Mouse (Mus musculus): ENCODE results near the gene Lrrc20. TPM values are rescaled to one million over a fixed set of nuclear protein-coding genes. Genes with fewer than 3 reads are reported as not detected.

Lrrc20 gene
- polyA plus RNA-seq, 1 experiment from 2014 or later: 5.1 TPM

DNA sequence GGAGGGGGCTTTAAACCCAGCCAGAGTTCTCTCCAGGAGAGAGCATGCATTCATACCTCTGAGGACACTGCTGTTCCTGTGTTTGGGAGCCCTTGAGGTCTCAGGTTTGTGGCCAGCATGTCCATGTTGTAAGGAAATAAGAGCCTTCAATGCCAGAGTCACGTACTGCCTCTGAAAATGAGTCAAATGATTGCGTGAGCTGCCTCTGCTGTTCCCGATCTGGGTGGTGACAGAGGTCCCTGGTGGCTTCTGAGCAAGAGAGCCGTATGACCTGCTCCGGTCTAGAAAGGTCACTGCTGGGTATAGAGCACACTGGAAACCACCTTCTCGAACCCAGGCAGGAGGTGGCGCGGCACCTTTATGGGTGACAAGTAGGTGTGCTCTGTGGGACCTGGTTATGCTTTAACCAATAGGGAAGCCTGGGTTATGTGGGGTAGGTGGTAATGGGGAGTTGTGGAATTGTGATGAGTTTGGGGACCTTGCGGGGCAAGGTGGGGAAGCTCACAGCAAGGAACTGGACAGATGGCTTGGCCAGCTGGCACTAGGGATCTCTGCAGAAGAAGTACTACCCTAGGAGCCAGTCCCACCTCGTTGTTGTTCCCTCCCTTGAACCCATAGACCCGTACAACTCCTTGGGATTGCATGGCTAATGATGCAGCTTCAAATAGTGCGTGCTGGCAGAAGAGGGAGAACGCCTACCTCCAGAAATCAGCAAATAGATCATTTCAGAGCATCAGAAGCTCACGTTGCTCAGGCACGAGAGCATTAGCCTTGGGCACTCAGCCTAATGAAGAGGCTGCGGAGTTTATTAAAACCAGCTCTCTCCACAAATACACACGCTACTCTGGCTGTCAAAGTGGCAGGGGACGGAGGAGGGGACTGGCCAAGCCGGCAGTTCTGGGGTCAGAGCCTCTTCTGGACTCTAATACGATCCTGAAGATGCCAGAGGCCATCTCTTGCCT lies 24.2 kb downstream of the Lrrc20 start:
- no peak overlapping the region for H3K27ac ChIP-seq (ENCODE audit: low read length)
- WGBS (ENCODE audit: insufficient replicate concordance): 78% methylated on average over 20 of the region's 20 CpGs
- no peak overlapping the region for H3K4me3 ChIP-seq (ENCODE audit: low read depth, low read length)
- no peaks in the 10 kb centered on the region for H3K4me1 ChIP-seq (ENCODE audit: control insufficient read depth, low read depth, low read length)
- ATAC-seq (ENCODE audit: low read depth): no peak
- H3K9ac ChIP-seq (ENCODE audit: low read depth, low read length): no peak overlapping the region
- H3K36me3 ChIP-seq (ENCODE audit: control insufficient read depth, insufficient read depth): no peaks in the 10 kb centered on the region
- H3K9me3 ChIP-seq (replicated peaks; ENCODE audit: control insufficient read depth, low read length): no peaks in the 10 kb centered on the region
- H3K27me3 ChIP-seq (ENCODE audit: control insufficient read depth, insufficient read depth, low read depth, low read length): no peaks in the 10 kb centered on the region
- H3K4me2 ChIP-seq (ENCODE audit: low read depth, low read length): no peak overlapping the region

DNA sequence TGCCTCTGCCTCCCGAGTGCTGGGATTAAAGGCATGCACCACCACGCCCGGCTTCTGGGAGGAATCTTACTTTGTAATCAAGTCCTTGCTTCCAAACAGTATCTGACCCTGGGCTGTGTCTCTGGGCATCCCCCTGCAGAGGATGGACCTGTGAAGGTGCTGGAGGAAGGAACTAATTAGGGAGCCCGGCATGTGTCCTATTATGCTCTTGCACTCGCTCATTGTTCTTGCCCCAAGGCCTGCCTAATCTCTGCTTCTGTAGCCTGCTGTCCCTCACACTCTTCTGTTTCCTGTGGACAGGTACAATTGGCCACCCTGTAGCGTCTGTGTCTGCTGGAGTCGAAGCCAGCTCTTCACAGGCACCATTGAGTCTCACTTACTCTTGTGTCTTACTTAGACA lies 25.2 kb downstream of the Lrrc20 start:
- Histone ChIP-seq H3K36me3 (ENCODE audit: control insufficient read depth, insufficient read depth) (no peaks in the 10 kb centered on the region), H3K9ac (ENCODE audit: low read depth, low read length) (no peak overlapping the region), H3K4me3 (ENCODE audit: low read depth, low read length) (no peak overlapping the region), H3K27me3 (ENCODE audit: control insufficient read depth, insufficient read depth, low read depth, low read length) (no peaks in the 10 kb centered on the region), H3K4me2 (ENCODE audit: low read depth, low read length) (no peak overlapping the region), H3K4me1 (ENCODE audit: control insufficient read depth, low read depth, low read length) (no peaks in the 10 kb centered on the region), H3K9me3 (replicated peaks; ENCODE audit: control insufficient read depth, low read length) (no peaks in the 10 kb centered on the region), H3K27ac (ENCODE audit: low read length) (no peak overlapping the region)
- 74% methylated on average over 7 of the region's 7 CpGs for WGBS (ENCODE audit: insufficient replicate concordance)
- no peak for ATAC-seq (ENCODE audit: low read depth)

DNA sequence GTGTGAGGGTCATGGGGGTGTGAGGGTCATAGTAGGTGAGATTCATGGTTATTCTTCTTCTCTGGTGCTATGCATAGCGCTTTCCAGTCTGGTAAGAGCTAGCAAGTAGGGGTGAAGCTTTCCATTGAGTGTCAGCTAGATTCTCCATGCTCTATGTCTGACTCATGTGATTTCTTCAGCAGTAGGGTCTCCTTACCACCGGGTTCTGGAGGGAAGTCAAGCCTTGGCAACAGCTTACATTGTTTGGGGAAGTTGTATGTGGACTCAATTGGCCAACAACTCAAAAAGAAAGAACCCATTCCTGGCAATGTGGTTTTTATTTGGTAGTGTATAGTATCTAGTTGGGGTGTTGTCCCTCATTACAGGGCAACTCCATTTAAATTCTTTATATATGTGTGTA lies 28.5 kb downstream of the Lrrc20 start:
- Histone ChIP-seq H3K9me3 (replicated peaks; ENCODE audit: control insufficient read depth, low read length) (no peaks in the 10 kb centered on the region), H3K9ac (ENCODE audit: low read depth, low read length) (no peak overlapping the region), H3K36me3 (ENCODE audit: control insufficient read depth, insufficient read depth) (no peaks in the 10 kb centered on the region), H3K4me2 (ENCODE audit: low read depth, low read length) (no peak overlapping the region), H3K4me1 (ENCODE audit: control insufficient read depth, low read depth, low read length) (peaks cover under 1% of the 10 kb centered on the region; the same call in 1 of the 2 replicates), H3K27ac (ENCODE audit: low read length) (no peak overlapping the region), H3K4me3 (ENCODE audit: low read depth, low read length) (no peak overlapping the region), H3K27me3 (ENCODE audit: control insufficient read depth, insufficient read depth, low read depth, low read length) (no peaks in the 10 kb centered on the region)
- no peak for ATAC-seq (ENCODE audit: low read depth)
- WGBS (ENCODE audit: insufficient replicate concordance): 57% methylated on average over 2 of the region's 2 CpGs

DNA sequence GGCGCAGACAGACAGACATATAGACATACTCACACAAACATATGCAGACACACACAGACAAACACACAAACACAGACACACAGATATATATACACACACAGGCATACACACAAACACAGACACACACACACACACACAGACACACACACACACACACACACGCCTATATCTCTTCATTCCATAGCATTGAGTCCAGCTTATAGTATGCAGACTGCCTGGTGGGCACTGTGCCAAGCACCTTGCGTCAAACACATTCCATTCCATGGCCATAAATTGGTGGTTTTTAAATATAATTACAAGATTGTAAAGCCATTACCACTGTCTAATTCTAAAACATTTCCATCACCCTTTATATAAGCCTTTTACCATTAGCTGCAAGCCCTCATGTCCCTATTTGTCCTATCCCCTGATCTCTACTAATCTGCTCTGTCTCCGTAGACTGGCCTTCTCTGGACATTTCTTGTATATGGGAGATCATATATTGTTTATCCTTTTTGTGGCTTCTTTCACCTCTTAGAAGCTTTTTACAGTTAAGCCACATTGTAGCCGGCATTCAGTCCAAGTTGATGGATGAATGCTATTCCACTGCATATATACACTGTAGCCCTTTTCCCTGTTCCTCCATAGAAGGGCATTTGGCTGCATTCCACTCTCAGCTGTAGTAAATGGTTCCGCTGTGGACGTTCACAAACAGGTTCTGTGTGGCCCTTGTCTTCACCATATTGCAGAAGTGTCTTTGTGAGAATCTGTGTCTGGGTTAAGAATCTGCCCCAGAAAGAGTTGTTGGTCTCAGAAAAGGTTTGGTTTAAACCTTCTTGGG lies 31.0 kb downstream of the Lrrc20 start:
- no peak for ATAC-seq (ENCODE audit: low read depth)
- H3K27ac ChIP-seq (ENCODE audit: low read length): no peak overlapping the region
- no peak overlapping the region for H3K4me2 ChIP-seq (ENCODE audit: low read depth, low read length)
- 72% methylated on average over 7 of the region's 7 CpGs for WGBS (ENCODE audit: insufficient replicate concordance)
- H3K36me3 ChIP-seq (ENCODE audit: control insufficient read depth, insufficient read depth): no peaks in the 10 kb centered on the region
- no peak overlapping the region for H3K9ac ChIP-seq (ENCODE audit: low read depth, low read length)
- no peaks in the 10 kb centered on the region for H3K9me3 ChIP-seq (replicated peaks; ENCODE audit: control insufficient read depth, low read length)
- no peak overlapping the region for H3K4me3 ChIP-seq (ENCODE audit: low read depth, low read length)
- no peaks in the 10 kb centered on the region for H3K27me3 ChIP-seq (ENCODE audit: control insufficient read depth, insufficient read depth, low read depth, low read length)
- peaks cover 7% of the 10 kb centered on the region for H3K4me1 ChIP-seq (ENCODE audit: control insufficient read depth, low read depth, low read length)

DNA sequence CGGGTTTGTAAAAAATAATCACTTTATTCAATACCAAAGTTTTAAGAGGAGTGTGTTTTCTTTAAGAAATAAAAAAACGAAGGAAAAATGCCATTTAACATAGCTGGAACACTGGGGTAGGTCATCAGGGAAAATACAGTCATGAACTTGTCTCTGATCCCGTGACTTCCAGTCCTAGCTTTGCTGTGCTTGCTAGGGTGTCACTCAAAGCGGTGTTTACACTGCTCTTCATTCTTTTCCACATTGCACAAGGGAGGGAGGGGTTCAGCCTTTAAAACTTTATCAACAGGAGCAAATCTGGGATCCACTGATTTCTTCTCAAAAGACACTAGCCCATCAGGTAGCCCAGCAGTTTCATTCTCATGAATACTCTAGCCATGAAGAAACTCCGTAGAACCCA lies 34.3 kb downstream of the Lrrc20 start:
- Histone ChIP-seq H3K27ac (ENCODE audit: low read length) (no peak overlapping the region), H3K4me1 (ENCODE audit: control insufficient read depth, low read depth, low read length) (peaks cover 7% of the 10 kb centered on the region), H3K27me3 (ENCODE audit: control insufficient read depth, insufficient read depth, low read depth, low read length) (no peaks in the 10 kb centered on the region), H3K4me2 (ENCODE audit: low read depth, low read length) (no peak overlapping the region), H3K9me3 (replicated peaks; ENCODE audit: control insufficient read depth, low read length) (no peaks in the 10 kb centered on the region), H3K9ac (ENCODE audit: low read depth, low read length) (no peak overlapping the region), H3K36me3 (ENCODE audit: control insufficient read depth, insufficient read depth) (no peaks in the 10 kb centered on the region), H3K4me3 (ENCODE audit: low read depth, low read length) (no peak overlapping the region)
- 66% methylated on average over 5 of the region's 5 CpGs for WGBS (ENCODE audit: insufficient replicate concordance)
- peak; percentile 67 for ATAC-seq (ENCODE audit: low read depth)

DNA sequence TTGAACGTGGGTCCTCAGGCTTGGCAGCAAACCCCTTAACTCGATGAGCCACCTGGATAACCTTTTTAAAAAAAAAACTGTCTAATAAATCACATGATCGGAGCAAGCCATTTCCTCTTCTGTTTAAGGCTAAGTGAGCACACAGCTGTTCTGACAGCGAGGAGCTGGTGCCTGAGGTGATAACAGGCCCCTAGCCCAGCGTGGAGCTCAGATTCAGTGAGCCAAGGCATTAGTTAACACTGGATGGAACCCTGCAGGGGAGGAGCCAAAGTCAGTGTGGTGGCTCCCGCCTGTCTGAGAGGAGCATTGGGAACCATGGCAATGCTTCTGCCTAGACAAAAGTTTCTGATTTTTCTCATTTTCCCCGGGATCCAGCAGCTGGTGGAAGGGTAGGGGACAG lies 35.2 kb downstream of the Lrrc20 start:
- Histone ChIP-seq H3K4me2 (ENCODE audit: low read depth, low read length) (no peak overlapping the region), H3K36me3 (ENCODE audit: control insufficient read depth, insufficient read depth) (no peaks in the 10 kb centered on the region), H3K27ac (ENCODE audit: low read length) (no peak overlapping the region), H3K4me1 (ENCODE audit: control insufficient read depth, low read depth, low read length) (peaks cover 8% of the 10 kb centered on the region), H3K9me3 (replicated peaks; ENCODE audit: control insufficient read depth, low read length) (no peaks in the 10 kb centered on the region), H3K4me3 (ENCODE audit: low read depth, low read length) (no peak overlapping the region), H3K27me3 (ENCODE audit: control insufficient read depth, insufficient read depth, low read depth, low read length) (no peaks in the 10 kb centered on the region), H3K9ac (ENCODE audit: low read depth, low read length) (no peak overlapping the region)
- whole genome bisulfite sequencing (ENCODE audit: insufficient replicate concordance): 29% methylated on average over 7 of the region's 7 CpGs
- ATAC-seq (ENCODE audit: low read depth): no peak

DNA sequence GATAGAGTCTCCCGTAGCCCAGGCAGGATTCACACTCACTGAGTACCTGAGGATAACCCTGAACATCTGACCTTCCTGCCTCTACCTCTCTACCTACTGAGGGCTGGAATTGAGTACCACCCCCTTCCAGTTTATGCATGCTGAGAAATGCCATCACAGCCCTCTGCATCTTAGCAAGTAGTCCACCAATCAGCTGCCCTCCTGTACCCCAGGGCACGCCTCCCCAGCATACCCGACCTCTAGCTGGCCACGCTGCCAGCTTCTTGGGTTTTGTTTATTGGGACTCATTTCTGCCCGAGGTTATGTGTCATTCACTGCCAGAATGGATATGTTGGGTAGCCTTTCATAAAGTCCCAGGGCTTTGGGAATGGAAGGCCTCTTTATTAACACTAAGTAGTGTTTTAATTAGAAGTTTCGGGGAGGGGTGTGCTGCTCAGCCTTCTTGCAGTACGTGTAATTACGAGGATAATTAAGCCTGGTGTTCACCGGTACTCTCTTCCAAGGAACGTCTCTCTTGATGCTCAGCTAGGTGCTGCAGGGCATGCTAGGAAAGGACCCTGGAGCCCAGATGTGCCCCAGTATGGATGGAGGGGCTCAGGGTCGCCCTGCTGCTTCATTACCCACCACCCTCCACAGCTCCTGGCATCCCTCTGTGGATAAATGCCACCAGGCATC lies 36.8 kb downstream of the Lrrc20 start:
- Histone ChIP-seq H3K36me3 (ENCODE audit: control insufficient read depth, insufficient read depth) (no peaks in the 10 kb centered on the region), H3K9me3 (replicated peaks; ENCODE audit: control insufficient read depth, low read length) (no peaks in the 10 kb centered on the region), H3K4me1 (ENCODE audit: control insufficient read depth, low read depth, low read length) (peaks cover 21% of the 10 kb centered on the region), H3K9ac (ENCODE audit: low read depth, low read length) (no peak overlapping the region), H3K27me3 (ENCODE audit: control insufficient read depth, insufficient read depth, low read depth, low read length) (no peaks in the 10 kb centered on the region), H3K4me3 (ENCODE audit: low read depth, low read length) (no peak overlapping the region), H3K27ac (ENCODE audit: low read length) (no peak overlapping the region), H3K4me2 (ENCODE audit: low read depth, low read length) (no peak overlapping the region)
- no peak for ATAC-seq (ENCODE audit: low read depth)
- 73% methylated on average over 11 of the region's 11 CpGs for WGBS (ENCODE audit: insufficient replicate concordance)

DNA sequence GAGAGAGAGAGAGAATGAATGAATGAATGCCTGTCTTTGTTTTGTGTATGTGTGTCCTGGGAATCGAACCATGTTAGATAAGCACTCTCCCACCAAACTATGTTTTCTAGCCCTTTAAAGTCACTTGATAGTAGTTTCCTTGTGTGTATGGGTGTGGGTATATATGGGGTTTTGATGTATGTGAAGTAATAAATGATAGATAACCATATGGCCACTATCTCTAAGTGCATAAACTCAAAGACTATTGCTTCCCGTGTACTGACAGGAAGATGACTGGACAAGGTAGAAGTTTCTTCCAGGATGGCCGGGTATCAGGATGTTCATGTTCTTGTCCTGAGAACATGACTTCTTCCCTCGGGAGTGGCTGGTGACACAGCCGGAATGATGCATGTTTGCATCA lies 41.3 kb downstream of the Lrrc20 start:
- H3K9me3 ChIP-seq (replicated peaks; ENCODE audit: control insufficient read depth, low read length): peaks cover 2% of the 10 kb centered on the region; the same call in 1 of the 2 replicates
- H3K27ac ChIP-seq (ENCODE audit: low read length): no peak overlapping the region
- H3K4me1 ChIP-seq (ENCODE audit: control insufficient read depth, low read depth, low read length): peaks cover 21% of the 10 kb centered on the region
- peak; percentile 81 for ATAC-seq (ENCODE audit: low read depth)
- no peaks in the 10 kb centered on the region for H3K36me3 ChIP-seq (ENCODE audit: control insufficient read depth, insufficient read depth)
- no peak overlapping the region for H3K4me2 ChIP-seq (ENCODE audit: low read depth, low read length)
- H3K9ac ChIP-seq (ENCODE audit: low read depth, low read length): no peak overlapping the region
- H3K27me3 ChIP-seq (ENCODE audit: control insufficient read depth, insufficient read depth, low read depth, low read length): no peaks in the 10 kb centered on the region
- no peak overlapping the region for H3K4me3 ChIP-seq (ENCODE audit: low read depth, low read length)
- 35% methylated on average over 5 of the region's 5 CpGs for WGBS (ENCODE audit: insufficient replicate concordance)
